Mouse (Mus musculus): Measurements from ENCODE around the gene Lrrc15. TPM values are rescaled to one million over a fixed set of nuclear protein-coding genes. Genes with fewer than 3 reads are reported as not detected.

Gene Lrrc15
- polyA plus RNA-seq, 1 experiment from 2014 or later, result 0.11 TPM

DNA sequence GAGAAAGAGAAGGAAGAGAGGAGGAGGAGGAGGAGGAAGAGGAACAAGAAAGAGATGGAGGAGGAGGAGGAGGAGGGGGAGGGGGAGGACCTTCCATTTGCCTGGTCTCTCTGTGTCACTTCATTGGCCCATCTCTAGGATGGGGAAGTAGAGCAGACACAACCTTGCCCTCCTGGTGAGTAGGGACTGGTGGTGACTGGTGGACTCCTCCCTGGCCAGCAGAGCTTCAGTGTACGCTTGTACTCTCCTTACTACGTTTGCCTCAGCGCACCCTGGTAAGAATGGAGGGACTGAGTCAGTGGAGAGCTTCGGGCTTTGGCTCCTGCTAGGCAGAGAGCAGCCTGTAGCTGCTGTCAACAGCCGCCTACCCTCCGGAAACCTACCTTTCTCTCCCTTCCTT lies 19.6 kb upstream of the Lrrc15 start:
- no peaks in the 10 kb centered on the region for H3K4me1 ChIP-seq (ENCODE audit: insufficient read depth)
- ATAC-seq, result no peak
- TF ChIP-seq CTCF (IDR thresholded peaks at IDR 0.05; ENCODE audit: low read depth) (no peak), EP300 (IDR thresholded peaks at IDR 0.05; ENCODE audit: low read depth) (no peak)
- H3K27ac ChIP-seq (ENCODE audit: low read depth), result no peak overlapping the region
- no peak overlapping the region for H3K4me3 ChIP-seq (ENCODE audit: low read depth, low read length)
- peaks cover 13% of the 10 kb centered on the region for H3K27me3 ChIP-seq (ENCODE audit: insufficient read depth, low read length)
- no peaks in the 10 kb centered on the region for H3K9me3 ChIP-seq (ENCODE audit: low read length)
- H3K9ac ChIP-seq (replicated peaks), result no peak overlapping the region
- no peak for DNase-seq
- H3K36me3 ChIP-seq (replicated peaks; ENCODE audit: insufficient read depth, low read length), result no peaks in the 10 kb centered on the region
- 77% methylated on average over 6 of the region's 6 CpGs for WGBS (ENCODE audit: insufficient replicate concordance)
- H3K4me2 ChIP-seq (ENCODE audit: low read depth, low read length), result no peak overlapping the region

DNA sequence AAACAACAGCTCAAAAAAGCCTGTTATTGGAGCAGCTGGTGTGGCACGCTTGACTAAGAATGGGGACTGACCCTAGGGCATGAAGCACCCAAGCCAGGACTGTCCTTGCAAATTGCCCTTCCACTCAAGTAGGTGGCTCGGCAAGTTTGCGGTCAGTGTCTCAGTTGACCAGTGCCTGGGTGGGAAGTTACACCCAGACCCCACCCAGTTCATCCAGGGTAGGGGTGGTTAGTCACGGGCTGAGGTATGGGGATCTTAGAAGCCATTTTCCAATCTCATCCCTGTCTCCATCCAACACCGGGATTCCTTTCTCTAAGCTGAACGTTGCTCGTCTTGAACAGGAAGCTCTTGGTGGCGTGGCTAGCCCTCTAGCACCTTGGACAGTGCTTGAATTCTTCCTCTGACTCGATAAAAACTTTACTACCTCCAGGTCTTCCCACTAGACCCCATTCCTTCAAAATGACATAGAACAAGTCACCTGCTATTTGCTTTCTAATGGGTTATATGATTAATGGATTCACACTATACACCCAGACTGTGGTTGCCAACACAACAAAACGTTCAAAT lies 16.7 kb upstream of the Lrrc15 start:
- no peak overlapping the region for H3K4me2 ChIP-seq (ENCODE audit: low read depth, low read length)
- no peak overlapping the region for H3K9ac ChIP-seq (replicated peaks)
- H3K27ac ChIP-seq (ENCODE audit: low read depth), result no peak overlapping the region
- ATAC-seq (no peak), DNase-seq (no peak)
- no peaks in the 10 kb centered on the region for H3K4me1 ChIP-seq (ENCODE audit: insufficient read depth)
- H3K27me3 ChIP-seq (ENCODE audit: insufficient read depth, low read length), result 0 out of 2 replicates have a peak, but pooled peaks cover 2% of the 10 kb centered on the region
- no peak overlapping the region for H3K4me3 ChIP-seq (ENCODE audit: low read depth, low read length)
- TF ChIP-seq EP300 (IDR thresholded peaks at IDR 0.05; ENCODE audit: low read depth) (no peak), CTCF (IDR thresholded peaks at IDR 0.05; ENCODE audit: low read depth) (no peak)
- WGBS (ENCODE audit: insufficient replicate concordance), result 50% methylated on average over 10 of the region's 10 CpGs
- H3K9me3 ChIP-seq (ENCODE audit: low read length), result no peaks in the 10 kb centered on the region
- no peaks in the 10 kb centered on the region for H3K36me3 ChIP-seq (replicated peaks; ENCODE audit: insufficient read depth, low read length)

DNA sequence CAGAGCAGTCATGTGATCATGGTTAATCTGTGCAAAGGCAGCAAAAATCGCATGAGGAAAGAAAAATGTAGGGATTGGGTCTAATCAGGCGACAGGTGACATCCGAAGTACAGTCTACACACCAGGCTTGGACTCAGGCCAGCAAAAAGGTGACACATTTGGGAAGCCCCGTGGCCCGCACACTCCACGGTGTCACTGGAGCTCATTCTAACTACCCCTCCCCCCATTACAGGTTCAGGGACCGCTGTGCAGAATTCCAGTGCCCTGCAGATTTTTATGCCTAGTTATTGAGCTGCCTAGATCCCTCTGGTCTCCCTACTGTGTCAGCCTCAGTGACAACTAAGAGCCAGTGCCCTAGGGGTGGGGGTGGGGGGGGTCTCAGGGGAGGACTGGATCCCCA lies 14.4 kb upstream of the Lrrc15 start:
- Histone ChIP-seq H3K27me3 (ENCODE audit: insufficient read depth, low read length) (0 out of 2 replicates have a peak, but pooled peaks cover 2% of the 10 kb centered on the region), H3K9me3 (ENCODE audit: low read length) (no peaks in the 10 kb centered on the region), H3K9ac (replicated peaks) (no peak overlapping the region), H3K4me2 (ENCODE audit: low read depth, low read length) (no peak overlapping the region), H3K4me1 (ENCODE audit: insufficient read depth) (no peaks in the 10 kb centered on the region), H3K27ac (ENCODE audit: low read depth) (no peak overlapping the region), H3K36me3 (replicated peaks; ENCODE audit: insufficient read depth, low read length) (no peaks in the 10 kb centered on the region), H3K4me3 (ENCODE audit: low read depth, low read length) (no peak overlapping the region)
- WGBS (ENCODE audit: insufficient replicate concordance), result 78% methylated on average over 7 of the region's 7 CpGs
- ATAC-seq (no peak), DNase-seq (no peak)
- TF ChIP-seq EP300 (IDR thresholded peaks at IDR 0.05; ENCODE audit: low read depth) (no peak), CTCF (IDR thresholded peaks at IDR 0.05; ENCODE audit: low read depth) (no peak)

DNA sequence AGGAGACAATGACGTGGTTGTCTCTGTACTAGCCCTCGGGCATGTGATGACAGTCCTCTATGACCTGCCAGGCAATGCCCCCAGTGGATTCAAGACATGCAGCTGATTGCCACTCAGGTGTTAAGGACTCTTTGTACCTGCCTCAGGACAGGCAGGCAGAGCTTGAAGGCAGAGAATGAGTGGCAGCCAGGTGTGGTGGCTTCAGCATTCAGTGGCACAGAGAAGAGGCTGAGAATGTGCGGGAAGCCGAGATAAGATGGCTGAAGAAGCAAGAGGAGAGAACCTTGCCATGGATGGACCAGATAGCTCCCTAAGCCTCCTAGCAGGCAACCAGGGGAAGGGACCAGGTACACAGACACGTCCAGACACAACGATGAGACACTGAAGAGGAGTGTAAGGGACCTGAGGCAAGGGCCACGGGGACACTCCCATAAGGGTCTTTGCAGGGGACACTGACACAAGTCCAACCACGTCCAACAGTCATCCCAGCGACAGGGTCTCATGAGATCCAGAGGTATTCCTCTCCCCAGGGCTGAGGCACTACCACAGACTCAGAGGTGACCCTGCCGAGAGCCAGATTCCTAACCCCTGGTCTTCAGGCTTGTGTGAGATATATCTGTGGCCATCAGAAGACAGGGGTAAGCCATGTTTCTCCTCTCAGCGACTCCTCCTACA lies 13.7 kb upstream of the Lrrc15 start:
- TF ChIP-seq CTCF (IDR thresholded peaks at IDR 0.05; ENCODE audit: low read depth), result no peak
- TF ChIP-seq EP300 (IDR thresholded peaks at IDR 0.05; ENCODE audit: low read depth), result no peak
- DNase-seq (no peak), ATAC-seq (no peak)
- no peaks in the 10 kb centered on the region for H3K9me3 ChIP-seq (ENCODE audit: low read length)
- WGBS (ENCODE audit: insufficient replicate concordance), result 75% methylated on average over 11 of the region's 11 CpGs
- H3K36me3 ChIP-seq (replicated peaks; ENCODE audit: insufficient read depth, low read length), result no peaks in the 10 kb centered on the region
- 0 out of 2 replicates have a peak, but pooled peaks cover 2% of the 10 kb centered on the region for H3K27me3 ChIP-seq (ENCODE audit: insufficient read depth, low read length)
- H3K9ac ChIP-seq (replicated peaks), result no peak overlapping the region
- no peaks in the 10 kb centered on the region for H3K4me1 ChIP-seq (ENCODE audit: insufficient read depth)
- H3K4me2 ChIP-seq (ENCODE audit: low read depth, low read length), result no peak overlapping the region
- no peak overlapping the region for H3K4me3 ChIP-seq (ENCODE audit: low read depth, low read length)
- H3K27ac ChIP-seq (ENCODE audit: low read depth), result no peak overlapping the region

DNA sequence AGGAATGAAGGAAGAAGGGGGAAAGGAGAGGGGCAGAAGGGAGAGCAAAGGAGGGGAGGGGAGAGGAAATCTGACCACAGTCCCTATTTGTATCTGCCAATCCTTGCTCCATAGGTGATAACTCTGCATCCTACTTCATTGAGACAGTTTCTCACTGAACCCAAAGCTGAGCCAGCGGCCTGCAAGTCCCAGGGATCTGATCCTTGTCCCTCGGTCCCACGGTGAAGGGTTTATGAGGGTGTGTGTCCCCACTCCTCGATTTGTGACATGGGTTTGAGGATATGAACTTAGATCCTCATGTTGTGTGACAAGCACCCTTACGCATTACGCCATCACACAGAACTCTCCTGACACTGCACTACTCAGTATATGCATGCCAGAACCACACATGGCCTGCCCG lies 12.1 kb upstream of the Lrrc15 start:
- H3K36me3 ChIP-seq (replicated peaks; ENCODE audit: insufficient read depth, low read length), result no peaks in the 10 kb centered on the region
- no peak overlapping the region for H3K4me3 ChIP-seq (ENCODE audit: low read depth, low read length)
- H3K27ac ChIP-seq (ENCODE audit: low read depth), result no peak overlapping the region
- TF ChIP-seq EP300 (IDR thresholded peaks at IDR 0.05; ENCODE audit: low read depth), result no peak
- DNase-seq, result no peak
- WGBS (ENCODE audit: insufficient replicate concordance), result 75% methylated on average over 7 of the region's 7 CpGs
- no peaks in the 10 kb centered on the region for H3K4me1 ChIP-seq (ENCODE audit: insufficient read depth)
- no peak overlapping the region for H3K9ac ChIP-seq (replicated peaks)
- H3K9me3 ChIP-seq (ENCODE audit: low read length), result no peaks in the 10 kb centered on the region
- ATAC-seq, result no peak
- H3K27me3 ChIP-seq (ENCODE audit: insufficient read depth, low read length), result no peaks in the 10 kb centered on the region
- H3K4me2 ChIP-seq (ENCODE audit: low read depth, low read length), result no peak overlapping the region

DNA sequence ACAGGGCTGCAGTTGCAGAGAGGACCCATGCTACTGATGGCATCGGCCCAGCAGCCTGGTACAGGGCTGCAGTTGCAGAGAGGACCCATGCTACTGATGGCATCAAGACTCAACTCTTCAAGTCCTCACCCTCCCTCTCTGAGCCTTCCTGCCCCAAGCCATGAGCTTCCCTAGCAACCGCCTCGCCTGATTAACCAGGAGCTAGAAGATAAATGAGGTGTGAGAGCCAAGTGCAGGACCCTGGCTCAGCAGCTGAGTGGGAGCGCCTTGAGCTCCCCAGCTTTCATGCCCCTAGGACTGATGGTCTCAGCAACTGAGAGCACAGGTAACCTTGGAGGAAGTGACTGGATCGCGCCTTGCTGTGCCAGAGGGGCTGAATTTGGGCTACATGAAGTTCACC lies 7.4 kb upstream of the Lrrc15 start:
- no peaks in the 10 kb centered on the region for H3K4me1 ChIP-seq (ENCODE audit: insufficient read depth)
- ATAC-seq (no peak), DNase-seq (no peak)
- no peak overlapping the region for H3K4me2 ChIP-seq (ENCODE audit: low read depth, low read length)
- H3K9me3 ChIP-seq (ENCODE audit: low read length), result no peaks in the 10 kb centered on the region
- no peaks in the 10 kb centered on the region for H3K27me3 ChIP-seq (ENCODE audit: insufficient read depth, low read length)
- TF ChIP-seq CTCF (IDR thresholded peaks at IDR 0.05; ENCODE audit: low read depth) (no peak), EP300 (IDR thresholded peaks at IDR 0.05; ENCODE audit: low read depth) (no peak)
- WGBS (ENCODE audit: insufficient replicate concordance), result 74% methylated on average over 6 of the region's 6 CpGs
- H3K9ac ChIP-seq (replicated peaks), result no peak overlapping the region
- H3K36me3 ChIP-seq (replicated peaks; ENCODE audit: insufficient read depth, low read length), result no peaks in the 10 kb centered on the region
- no peak overlapping the region for H3K27ac ChIP-seq (ENCODE audit: low read depth)
- H3K4me3 ChIP-seq (ENCODE audit: low read depth, low read length), result no peak overlapping the region

Data from liver, postnatal 0 days (tissue).